Mouse (Mus musculus) adrenal gland, postnatal 10 days (tissue): ENCODE measurements around the gene Srp54a. TPM values are rescaled to one million over a fixed set of nuclear protein-coding genes. Genes with fewer than 3 reads are reported as not detected.
"Not testable (repeated sequence)": the region's sequence is repeated elsewhere in the genome, so short reads cannot be mapped to it uniquely, and the experiment has no call there.

Experiments used
- DNase-seq: peaks from one replicate; pipeline ENCODE4 v3.0.0; 2021; ENCODE audit warnings: mixed read lengths
- long read RNA-seq, 2 experiments: library from polyadenylated mRNA; stranded (forward); transcript quantifications; one replicate each; pipeline ENCODE4 v2.0.0; 2021
- total RNA-seq, 2 experiments: library from RNA; stranded (reverse); gene quantifications; 2 replicates each; pipeline ENCODE4 v1.2.3; 2021

Gene Srp54a
- total RNA-seq, result 100 to 1,000 TPM; 110 to 121 TPM
- long read RNA-seq, experiment 1, full-length matches to known transcripts, result 80 of 86 reads
- long read RNA-seq, experiment 1, partial matches to known transcripts, result 1 of 86 reads
- long read RNA-seq, experiment 1, other reads (novel, unspliced or antisense), result 5 of 86 reads
- long read RNA-seq, experiment 2, full-length matches to known transcripts, result 34 of 35 reads
- long read RNA-seq, experiment 2, partial matches to known transcripts, result 1 of 35 reads
- long read RNA-seq, experiment 2, other reads (novel, unspliced or antisense), result 0 of 35 reads

DNA sequence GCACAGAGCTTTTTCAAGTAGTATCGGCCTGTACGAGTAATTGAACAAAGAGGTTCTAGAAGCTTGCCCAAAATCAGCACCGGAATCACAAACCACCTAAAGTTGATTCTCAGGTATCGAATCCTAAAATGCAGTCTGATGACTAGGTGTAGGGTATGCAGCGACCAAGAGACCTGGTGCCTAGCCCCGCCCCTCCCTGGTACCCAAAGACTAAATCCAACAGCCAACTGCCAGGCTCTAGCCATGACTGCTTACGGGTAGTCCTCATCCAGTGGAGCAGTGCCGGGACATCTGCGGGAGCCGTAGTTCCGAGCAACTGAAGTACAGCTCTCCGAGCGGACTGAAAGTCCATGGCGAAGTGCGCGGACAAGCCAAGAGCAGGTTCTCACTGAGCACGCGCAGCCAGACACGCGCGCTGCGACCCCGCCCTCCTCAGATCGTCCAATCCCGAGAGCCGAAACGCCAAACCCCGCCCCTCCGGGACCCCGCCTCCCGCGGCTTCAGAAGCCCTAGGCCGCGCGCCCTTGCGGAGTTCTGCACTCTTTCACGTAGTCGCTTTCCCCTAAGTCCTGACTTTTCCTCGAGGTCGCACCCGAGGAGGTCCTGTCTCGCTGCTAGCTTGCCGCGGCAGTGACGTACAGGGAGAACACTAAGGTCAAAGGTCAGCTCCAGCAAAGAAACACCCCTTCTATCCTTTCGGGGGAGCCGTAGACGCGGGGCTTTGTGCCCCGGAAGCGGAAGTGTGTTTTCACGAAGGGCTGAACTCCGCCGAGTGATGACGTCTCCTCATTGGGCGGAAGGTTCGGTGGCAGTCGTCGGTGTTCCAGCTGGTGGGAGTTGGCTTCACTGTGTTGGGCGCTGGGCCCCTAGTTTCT lies at the start of gene Srp54a, which contains the start of gene 2700097O09Rik:
TSS of gene Srp54a (plus strand) at position 537 of the 875 bp plus-strand sequence.
TSS of gene 2700097O09Rik (minus strand) at position 385 of the 875 bp plus-strand sequence.
- peak; percentile 95 for DNase-seq

DNA sequence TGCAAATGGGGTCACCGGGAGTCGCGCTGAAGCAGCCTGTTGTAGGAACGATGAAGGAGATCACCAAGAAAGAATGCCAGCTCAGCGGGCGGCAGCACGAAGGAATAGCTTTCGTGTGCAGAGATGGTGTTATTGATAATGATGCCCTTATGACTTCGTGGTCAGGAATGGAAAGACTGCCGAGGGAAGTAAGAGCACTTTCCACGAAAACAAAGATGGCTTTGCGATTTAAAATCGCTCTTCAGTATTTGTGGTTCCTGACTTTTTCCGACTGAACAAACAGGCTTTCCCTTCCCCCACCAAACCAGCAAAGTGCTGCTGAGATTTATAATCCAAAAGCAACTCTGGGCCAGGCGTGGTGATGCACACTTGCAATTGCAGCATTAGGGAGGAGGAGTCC lies 39.1 kb upstream of the Srp54a start:
- no peak for DNase-seq

DNA sequence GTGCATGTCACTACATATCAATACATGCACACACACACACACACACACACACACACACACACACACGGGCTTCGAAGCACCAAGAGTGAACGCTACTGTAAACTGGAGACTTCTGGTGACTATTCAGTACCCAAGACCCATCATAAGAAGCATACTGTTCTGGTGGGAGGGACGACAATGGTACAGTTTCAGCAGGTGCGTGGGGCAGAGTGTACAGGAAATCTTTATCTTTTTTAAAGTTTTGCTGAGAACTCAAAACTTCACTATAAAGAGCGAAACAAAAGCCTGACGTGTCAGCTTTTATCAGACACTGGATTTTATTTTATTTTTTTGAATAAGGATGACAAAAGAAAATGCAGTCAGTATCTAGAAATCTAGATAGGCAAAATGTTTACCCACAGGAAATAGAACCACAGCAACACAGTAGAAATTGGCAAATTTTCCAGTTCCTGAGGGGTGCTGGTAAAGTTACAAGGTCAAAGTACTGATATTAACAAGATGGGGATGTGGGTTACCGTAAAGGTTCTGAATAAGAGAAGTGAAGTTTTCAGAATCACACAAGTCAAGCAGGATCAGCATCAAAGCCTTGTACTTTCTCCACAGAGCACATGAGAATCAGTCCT lies 30.2 kb upstream of the Srp54a start:
- DNase-seq, result no peak

DNA sequence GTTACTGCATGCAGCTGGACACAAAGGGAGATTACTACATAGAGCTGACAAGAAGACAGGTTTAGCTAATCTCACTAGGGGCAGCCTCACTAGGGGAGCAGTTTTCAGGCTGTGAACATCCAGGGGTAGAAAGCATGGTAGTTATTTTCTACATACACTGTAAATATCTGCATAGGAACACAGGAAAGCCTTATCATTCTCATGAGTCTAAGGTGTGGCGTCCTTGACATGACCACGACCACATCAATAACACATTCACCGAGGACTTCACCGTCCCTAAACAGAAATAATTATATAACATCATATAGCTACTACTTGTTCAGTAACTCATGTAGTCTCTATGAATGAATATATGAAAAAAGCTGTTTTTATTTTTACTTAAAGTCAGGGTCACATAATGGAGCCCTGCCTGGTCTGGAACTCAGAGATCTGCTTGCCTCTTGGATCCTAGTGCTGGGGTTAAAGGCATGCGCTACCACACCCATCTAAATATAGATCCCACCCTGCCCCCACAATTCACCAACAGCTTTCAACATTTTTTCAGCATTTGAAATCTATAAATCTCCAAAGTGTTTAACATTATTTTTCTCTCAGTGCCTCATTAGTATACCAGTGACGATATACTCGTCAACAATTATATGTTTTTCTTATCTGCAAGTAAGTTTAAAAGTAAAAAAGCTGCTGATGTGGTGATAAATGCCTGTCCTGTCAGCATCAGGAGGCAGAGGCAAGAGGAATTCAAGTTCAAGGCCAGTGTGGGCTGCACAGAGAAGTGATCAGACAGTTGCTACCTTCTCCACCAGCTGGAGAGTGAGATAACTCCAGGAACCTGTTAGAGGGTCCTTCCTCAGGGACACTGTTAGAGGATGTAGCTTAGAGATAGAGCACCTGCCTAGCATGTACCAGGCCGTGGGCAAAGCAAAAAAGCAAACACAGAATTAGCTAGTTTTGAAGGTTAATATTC lies 28.6 kb upstream of the Srp54a start:
- no peak for DNase-seq

DNA sequence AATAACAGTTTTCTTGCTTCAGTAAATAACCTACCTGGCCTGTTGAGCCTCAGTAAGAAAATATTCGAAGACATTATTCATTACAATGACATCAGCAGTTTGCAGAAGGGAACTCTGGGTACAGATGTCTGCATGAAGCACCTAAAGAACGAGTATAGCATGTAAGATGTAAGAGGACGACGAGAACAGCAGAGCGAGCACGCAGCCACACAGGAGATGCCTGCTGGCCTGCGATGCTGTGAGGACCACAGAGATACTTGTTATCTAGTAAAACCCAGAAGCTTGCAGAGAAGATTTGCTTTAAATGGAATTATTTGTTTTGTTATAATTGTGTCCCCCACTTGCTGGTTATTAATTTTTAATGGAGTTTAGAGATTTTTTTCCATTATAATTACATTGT lies 26.8 kb upstream of the Srp54a start:
- DNase-seq, result no peak

DNA sequence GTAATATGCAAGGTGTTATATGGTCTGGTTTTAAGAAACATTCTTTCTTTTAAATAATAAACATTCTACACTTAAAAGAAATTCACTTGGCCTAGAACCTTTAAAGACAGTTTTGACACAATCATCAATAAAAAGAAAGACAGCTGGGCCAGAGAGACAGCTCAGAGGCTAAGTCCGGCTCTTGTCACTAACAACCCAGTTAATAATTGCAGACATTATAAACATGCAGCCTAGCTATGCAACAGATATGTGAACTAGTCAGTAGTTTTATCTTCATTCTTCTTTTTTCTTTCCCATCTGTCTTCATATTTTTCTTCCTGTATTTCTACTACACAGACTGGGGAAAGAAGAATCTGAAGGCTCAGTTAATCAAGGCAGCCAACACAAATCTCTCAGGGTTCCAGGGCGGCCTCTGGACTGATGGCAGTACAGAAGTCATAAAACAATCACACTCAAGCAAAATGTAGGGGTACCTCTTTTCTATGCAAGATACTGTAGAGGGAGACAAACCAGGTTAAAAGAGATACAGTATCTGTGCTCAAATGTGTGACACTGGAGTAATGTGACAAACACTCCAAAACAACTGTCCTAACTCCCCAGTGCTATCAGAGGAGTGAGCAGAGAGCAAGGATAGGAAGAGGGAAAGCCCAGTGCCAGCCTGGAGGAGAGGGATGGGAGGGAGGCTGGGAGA lies 25.4 kb upstream of the Srp54a start:
- DNase-seq, result no peak

DNA sequence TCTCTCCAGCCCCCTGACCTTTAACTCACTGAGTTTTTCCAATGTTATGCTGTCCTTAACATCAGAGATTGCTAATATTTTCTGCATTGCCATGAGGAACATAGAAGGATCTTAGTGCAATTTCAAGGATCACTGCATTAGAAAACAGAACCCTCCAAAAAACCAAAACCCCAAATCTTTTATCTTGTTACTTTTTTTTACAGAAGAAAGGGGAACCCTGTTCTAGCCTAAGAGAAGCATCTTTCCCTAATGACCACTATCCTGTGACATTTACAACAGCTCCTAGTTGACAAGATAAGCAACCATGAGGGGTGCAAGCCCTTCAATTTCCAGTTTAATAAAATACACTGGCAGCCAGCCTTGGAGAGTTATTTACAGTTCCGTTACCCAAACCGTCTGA lies 23.4 kb upstream of the Srp54a start:
- DNase-seq, result no peak

DNA sequence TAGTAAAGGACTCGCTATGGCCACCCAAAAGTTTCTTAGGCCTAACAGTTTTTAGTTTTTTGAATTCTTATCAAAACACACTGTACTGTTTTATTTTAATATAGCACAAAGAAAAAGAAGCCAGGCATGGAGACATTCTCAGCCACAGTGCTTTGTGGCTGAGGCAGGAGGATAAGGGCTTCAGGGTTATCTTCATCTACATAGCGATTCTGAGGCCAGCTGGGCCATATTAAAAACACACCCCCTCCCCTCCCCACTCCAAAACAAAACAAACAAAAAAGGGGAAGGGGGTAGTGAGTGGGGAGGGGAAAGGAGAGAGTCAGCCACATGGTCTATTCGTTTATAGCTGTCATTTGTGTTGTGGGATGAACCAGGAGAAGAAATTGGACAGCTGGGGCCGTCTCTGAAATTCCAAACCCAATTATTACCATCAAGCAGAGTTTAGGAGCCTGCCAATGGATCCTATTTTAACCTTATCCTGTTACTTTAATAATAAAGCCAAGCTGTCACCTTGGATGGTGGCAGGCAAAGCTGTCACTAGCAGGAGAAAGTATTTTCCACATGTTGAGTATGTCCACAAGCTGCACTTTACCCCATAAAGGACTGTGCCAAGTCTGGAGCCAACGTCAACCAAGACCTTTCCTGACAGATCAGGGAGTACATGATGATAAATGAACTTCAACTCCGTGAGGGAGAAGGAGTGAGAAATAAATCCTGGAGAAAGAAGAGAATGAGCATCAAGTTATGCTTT lies 21.0 kb upstream of the Srp54a start:
- peak; percentile 64 for DNase-seq

DNA sequence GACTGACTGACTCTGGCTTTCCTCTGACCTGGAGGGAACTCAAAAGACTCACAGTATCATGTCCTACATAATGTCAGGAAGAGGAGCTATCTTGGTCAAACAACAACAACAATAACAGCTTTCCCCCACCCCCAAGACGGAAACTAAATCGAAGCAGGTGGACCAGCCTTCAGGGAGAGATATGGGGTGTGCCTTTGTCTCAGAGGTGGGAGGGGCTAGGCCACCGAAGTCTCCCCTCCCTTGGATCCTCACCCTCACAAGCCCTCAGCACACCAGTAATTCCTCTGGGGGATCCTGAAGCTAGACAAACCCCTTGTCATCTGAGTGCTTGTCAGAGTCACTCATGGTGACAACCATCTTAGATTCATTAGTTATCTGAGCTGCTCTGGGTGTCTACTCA lies 20.2 kb upstream of the Srp54a start:
- no peak for DNase-seq

DNA sequence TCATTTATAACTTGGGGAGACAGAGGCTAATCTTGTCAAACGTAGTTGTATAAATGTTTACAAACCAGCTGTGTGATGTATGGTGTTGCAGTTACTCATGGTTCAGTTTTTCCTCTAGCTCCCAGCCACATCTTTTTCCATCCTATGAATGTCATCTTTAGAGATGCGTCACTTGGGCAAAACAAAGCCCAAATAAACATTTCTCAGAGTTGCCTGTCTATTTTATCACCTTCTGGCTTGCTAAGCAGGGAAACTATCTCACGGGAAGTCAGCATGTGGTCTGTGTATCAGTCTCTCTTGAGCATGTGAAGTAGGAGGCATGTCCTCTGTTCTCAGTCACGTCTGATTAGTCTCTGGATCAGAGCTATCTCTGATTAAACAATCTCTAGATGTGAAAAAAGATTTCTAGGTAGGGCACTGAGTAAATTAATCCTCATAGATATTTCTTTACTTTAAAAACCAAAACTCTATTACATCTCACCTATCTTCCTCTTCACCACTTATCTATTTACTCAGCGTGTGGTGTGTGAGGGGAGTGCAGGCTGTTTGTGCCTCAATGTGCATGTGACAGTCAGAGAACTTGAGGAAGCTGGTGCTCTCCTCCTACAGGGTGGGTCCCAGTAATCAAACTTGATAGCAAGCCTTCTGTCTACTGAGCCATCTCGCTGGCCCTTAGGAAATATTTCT lies 19.7 kb upstream of the Srp54a start:
- DNase-seq, result no peak

DNA sequence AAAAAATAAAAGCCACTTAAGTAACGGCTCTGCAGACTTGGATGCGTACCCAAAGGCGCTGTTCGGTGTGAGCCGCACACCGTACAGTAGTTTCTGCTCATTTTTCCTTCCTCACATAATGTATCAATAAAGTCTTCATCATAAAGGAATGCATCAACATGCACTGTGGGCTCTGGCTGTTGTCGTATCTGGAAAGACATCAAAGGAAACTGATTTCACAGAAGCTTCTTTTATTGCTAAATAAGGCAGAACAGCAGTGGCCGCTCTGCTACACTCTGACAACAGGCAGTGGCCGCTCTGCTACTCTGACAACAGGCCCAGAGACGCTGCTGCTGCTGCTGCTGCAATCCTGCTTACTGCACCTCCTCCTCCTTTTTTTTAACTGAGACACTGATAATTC lies 19.1 kb upstream of the Srp54a start:
- peak; percentile 30 for DNase-seq

DNA sequence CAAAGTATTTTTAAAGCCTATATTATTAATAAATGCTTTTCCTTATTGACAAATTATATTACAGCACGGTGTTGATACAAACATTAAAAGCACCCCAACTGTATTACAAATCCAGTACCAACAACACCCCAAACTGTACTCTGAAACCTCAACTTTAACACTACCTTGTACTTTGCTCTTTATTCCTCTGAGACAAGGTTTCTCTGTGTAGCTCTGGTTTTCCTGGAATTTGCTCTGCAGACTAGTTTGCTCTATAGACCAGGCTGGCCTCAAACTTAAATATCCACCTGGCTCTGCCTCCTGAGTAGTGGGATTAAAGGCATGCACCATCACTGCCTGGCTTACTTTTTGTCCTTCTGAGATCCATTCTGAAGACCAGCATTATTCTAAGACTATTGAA lies 17.9 kb upstream of the Srp54a start:
- DNase-seq, result no peak

DNA sequence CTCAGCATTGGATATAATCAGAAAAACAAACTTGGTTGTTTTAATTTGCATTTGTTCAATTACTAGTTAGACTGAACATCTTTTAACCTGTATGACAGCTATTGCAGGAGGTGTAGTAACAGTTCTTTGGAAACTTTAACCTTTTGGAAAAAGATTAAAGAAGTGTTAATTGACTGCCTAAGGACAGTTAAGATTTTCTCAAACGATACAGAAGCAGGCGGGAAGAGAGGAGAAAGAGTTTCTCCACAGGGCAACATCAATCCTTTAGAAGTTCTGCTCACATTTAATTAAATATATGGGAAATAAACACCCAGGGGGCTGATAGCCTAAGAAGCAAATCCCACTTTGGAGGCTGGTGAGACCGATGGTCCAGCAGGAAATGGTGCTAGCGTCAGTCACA lies 7.6 kb upstream of the Srp54a start:
- DNase-seq, result no peak

DNA sequence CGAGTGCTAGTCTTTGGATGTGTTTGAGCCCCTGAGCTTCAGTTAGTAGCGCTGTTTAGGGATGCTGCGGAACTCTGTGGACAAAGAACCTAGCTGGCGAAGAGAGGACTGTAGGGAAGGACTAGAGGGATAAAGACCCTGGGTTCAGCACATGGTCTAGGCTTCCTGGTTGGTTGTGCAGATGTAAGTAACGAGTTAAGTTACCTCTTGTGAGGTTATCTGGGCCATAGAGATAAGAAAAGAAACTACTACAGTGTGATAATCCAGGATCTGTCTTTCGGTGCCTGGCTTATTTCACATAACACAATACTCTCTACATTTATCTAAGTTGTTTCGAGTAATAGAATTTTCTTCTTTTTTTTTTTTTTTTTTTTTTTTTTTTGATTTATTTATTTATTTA lies 6.4 kb upstream of the Srp54a start:
- no peak for DNase-seq

DNA sequence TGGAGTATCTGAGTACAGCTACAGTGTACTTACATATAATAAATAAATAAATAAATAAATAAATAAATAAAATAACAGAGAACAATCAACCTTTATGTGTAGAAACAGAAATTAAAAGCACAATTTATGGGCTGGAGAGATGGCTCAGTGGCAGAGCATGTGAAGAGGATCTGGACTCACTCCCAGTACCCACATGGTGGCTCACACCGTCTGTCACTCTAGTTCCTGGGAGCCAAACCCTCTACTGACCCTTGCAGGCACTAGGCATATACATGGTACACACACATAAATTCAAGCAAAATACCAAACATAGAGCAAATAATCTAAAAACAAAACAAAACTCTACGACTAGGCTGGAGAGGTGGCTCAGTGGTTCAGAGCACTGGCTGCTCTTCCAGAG lies 4.8 kb upstream of the Srp54a start:
- DNase-seq, result no peak

DNA sequence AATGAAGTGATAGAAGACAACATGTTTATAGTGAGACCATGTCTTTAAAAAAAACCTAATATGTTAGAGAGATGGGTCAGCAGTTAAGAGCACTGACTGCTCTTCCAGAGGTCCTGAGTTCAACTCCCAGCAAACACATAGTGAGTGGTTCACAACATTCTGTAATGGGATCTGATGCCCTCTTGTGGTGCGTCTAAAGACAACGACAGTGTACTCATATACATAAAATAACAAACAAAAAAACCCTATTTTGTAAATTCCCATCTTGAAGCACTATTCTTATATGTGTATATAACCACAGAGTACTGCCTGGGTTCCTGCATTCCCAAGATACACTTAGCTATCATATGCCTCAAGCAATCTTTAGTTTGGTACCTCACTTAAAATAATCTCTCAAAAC lies 1.4 kb upstream of the Srp54a start:
- DNase-seq, result not testable (repeated sequence)

DNA sequence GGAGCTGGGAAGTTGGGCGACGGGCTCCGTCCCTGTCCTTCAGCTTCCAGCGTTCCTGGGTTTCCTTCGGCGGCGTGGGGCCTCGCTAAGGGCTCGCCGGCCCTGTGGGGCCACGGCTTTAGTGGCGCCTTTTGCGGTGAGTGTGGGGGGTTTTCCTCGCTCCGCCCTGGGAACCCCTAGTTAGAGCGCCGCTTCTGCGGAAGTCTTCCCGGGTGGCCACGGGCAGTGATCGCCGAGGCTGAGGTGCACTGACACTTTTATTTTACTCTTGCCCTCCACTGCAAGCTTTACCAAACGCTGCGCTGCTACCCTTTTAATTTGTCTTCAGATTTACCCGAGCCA lies 510 bp downstream of the Srp54a start:
- DNase-seq, result not testable (repeated sequence)

DNA sequence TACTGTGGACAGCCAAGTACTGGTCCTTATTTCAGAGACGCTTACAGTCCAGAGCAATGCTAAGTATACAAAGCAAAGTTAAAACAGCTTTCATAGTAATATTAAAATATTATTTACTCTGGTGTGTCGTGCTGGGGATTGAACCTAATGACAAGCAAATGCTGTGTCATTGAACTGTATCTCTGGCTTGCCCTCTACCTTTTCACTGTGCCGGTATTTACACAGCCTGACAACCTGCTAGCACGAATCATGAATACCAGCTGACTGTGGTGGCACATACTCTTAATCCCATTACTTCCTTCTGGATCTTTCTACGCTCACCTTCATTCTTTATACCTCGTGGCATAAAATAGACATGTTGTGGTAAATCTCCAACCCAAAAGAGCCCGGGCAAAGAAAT lies 12.1 kb downstream of the Srp54a start:
- not testable (repeated sequence) for DNase-seq

DNA sequence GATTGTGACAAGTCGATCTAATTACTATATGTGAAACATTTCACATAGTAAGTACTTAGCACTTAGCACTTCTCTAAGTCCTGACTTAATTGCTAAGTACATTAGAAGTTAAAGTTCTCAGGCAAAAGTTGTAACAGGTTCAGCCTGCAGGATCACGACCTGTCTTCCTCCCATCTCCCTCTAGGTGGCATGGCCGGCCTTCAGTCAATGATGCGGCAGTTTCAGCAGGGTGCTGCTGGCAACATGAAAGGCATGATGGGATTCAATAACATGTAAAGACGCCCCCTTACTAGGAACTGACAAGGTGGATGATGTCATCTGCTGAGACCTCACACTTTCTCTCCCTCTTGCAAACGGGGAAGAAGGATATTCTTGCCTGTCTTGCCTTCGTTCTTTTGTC lies 32.6 kb downstream of the Srp54a start:
- not testable (repeated sequence) for DNase-seq

DNA sequence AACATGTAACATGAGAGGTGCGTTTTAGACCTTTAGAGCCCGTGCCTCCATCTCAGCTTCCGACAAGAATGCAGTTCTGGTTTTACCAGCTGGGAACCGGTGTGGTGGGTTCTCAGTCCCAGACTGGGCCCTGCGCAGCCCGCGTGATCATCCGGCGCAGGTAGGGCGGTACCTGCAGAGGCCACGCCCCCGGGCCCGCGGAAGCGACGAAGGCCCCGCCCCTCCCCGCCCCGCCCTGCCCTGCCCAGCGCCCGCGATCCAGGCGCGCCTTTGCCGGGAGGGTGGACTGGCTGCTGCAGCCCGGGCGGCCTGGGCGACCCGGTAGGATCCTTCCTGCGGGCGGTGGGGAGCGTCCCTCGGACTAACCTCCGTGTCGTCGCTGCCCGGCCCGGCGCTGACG lies 44.2 kb downstream of the Srp54a start, which contains the start of gene Fam177a:
TSS of gene Fam177a (plus strand) at position 228 of the 400 bp plus-strand sequence.
- not testable (repeated sequence) for DNase-seq
